Mouse (Mus musculus): Measurements from ENCODE around the gene Tgfb3.

- TF ChIP-seq SIN3A (IDR thresholded peaks at IDR 0.05; ENCODE audit: low read length) (no peak), TCF12 (IDR thresholded peaks at IDR 0.05; ENCODE audit: low read depth, low read length) (no peak), MAFK (IDR thresholded peaks at IDR 0.05; ENCODE audit: borderline replicate concordance, low read depth, low read length) (no peak), CTCF (IDR thresholded peaks at IDR 0.05 in 2 of 3, conservative IDR thresholded peaks at IDR 0.05 in 1 of 3; ENCODE audit: control insufficient read depth in 1 of 3, insufficient read depth in 1 of 3, low read depth in 2 of 3, low read length in 3 of 3, poor library complexity in 1 of 3, severe bottlenecking in 1 of 3) (no peak), EP300 (IDR thresholded peaks at IDR 0.05; ENCODE audit: low read depth in 1 of 2, low read length in 2 of 2) (no peak), ZKSCAN1 (IDR thresholded peaks at IDR 0.05; ENCODE audit: low read depth, low read length) (no peak), POLR2AphosphoS2 (IDR thresholded peaks at IDR 0.05; ENCODE audit: low read length) (no peak), POLR2A (IDR thresholded peaks at IDR 0.05; ENCODE audit: control insufficient read depth in 1 of 2, insufficient read depth in 1 of 2, low read depth in 1 of 2, low read length in 2 of 2, poor library complexity in 1 of 2) (no peak), USF2 (IDR thresholded peaks at IDR 0.05; ENCODE audit: borderline replicate concordance in 1 of 2, insufficient read depth in 1 of 2, low read depth in 1 of 2, low read length in 2 of 2) (no peak), KAT2A (conservative IDR thresholded peaks at IDR 0.05; ENCODE audit: low read depth, low read length) (no peak), NELFE (IDR thresholded peaks at IDR 0.05; ENCODE audit: low read depth, low read length) (no peak), ZC3H11A (IDR thresholded peaks at IDR 0.05; ENCODE audit: low read depth, low read length) (no peak), MEF2A (IDR thresholded peaks at IDR 0.05; ENCODE audit: extremely low read depth, insufficient replicate concordance, low read depth, low read length, poor library complexity, severe bottlenecking) (no peak)
These were observed 49.3 kb upstream of the Tgfb3 start for GRCm38 (mm10) chr12:86128122-86128521.

All from MEL (cell line).